Mouse (Mus musculus) G1E (cell line): ENCODE results near the gene Pbx4. TPM values are rescaled to one million over a fixed set of nuclear protein-coding genes. Genes with fewer than 3 reads are reported as not detected.

Source experiments
- ATAC-seq: 2 replicates; pipeline ENCODE4 v1.8.0; 2016; ENCODE audit warnings: mild to moderate bottlenecking; ENCODE audit not compliant: insufficient number of reproducible peaks, poor library complexity, low FRiP score, severe bottlenecking; ENCODE audit errors: extremely low read depth
- DNase-seq: peaks from one replicate; pipeline ENCODE4 v3.0.0; 2012; ENCODE audit warnings: low spot score
- H3K27me3 ChIP-seq: 2 replicates; pipeline ENCODE4 v1.6.1; 2012; ENCODE audit warnings: mild to moderate bottlenecking, low read length, inconsistent platforms; ENCODE audit not compliant: insufficient read depth
- H3K36me3 ChIP-seq: replicated peaks from 2 replicates; pipeline ENCODE3; 2012; ENCODE audit warnings: mild to moderate bottlenecking, inconsistent platforms
- H3K4me1 ChIP-seq: 2 replicates; pipeline ENCODE4 v1.6.1; 2012; ENCODE audit warnings: low read depth, low read length, inconsistent platforms, mixed read lengths; ENCODE audit not compliant: insufficient read depth
- H3K4me3 ChIP-seq: 2 replicates; pipeline ENCODE4 v1.5.1; 2012; ENCODE audit warnings: low read depth, mild to moderate bottlenecking, inconsistent platforms, low read length, moderate library complexity, mixed read lengths
- H3K9me3 ChIP-seq: replicated peaks from 2 replicates; pipeline ENCODE4 v1.6.1; 2012; ENCODE audit warnings: inconsistent platforms
- CTCF ChIP-seq: IDR thresholded peaks from 2 replicates; pipeline ENCODE4 v1.5.1; 2012; ENCODE audit warnings: low read depth, low read length, inconsistent platforms, mixed read lengths
- GATA1 ChIP-seq: IDR thresholded peaks from 2 replicates; pipeline ENCODE4 v1.6.1; 2012; ENCODE audit warnings: borderline replicate concordance, low read length, inconsistent platforms, mixed read lengths
- GATA2 ChIP-seq: IDR thresholded peaks from 2 replicates; pipeline ENCODE4 v1.6.1; 2012; ENCODE audit warnings: low read depth, low read length, inconsistent platforms, borderline replicate concordance
- POLR2AphosphoS5 ChIP-seq: IDR thresholded peaks from 2 replicates; pipeline ENCODE4 v1.6.1; 2012; ENCODE audit warnings: low read depth, low read length, inconsistent platforms; ENCODE audit not compliant: insufficient replicate concordance
- TAL1 ChIP-seq: conservative IDR thresholded peaks from 2 replicates; pipeline ENCODE4 v1.6.1; 2012; ENCODE audit warnings: low read depth, low read length, inconsistent platforms, mixed read lengths
- polyA plus RNA-seq: library from polyadenylated mRNA; stranded (reverse); fragments of >175 nt; gene quantifications from 2 replicates; pipeline ENCODE4 v1.2.3, GENCODE M21; 2012
- total RNA-seq, 2 experiments: library from RNA; stranded (forward) in 1 of 2; stranded (reverse) in 1 of 2; fragments of 200-1000 nt in 1 of 2; fragments of >200 nt in 1 of 2; fragmentation: Nextera tagmentation in 1 of 2; gene quantifications; 2 replicates each; pipeline ENCODE4 v1.2.3; 2014 to 2017

Gene Pbx4
- total and polyA plus RNA-seq, 3 experiments: 2.0 to 4.4 (median 2.0) TPM

GRCm38 (mm10) chr8:69821971-69822385 lies 10.3 kb upstream of the Pbx4 start:
- Histone ChIP-seq H3K27me3 (peaks cover 6% of the 10 kb centered on the region; the same call in 1 of the 2 replicates), H3K36me3 (peaks cover 71% of the 10 kb centered on the region), H3K4me3 (peak overlapping the region; percentile 75), H3K9me3 (no peaks in the 10 kb centered on the region), H3K4me1 (peaks cover 32% of the 10 kb centered on the region)
- TF ChIP-seq GATA2 (no peak), GATA1 (no peak), POLR2AphosphoS5 (no peak), TAL1 (no peak)
- DNase-seq (peak; percentile 58), ATAC-seq (peak; percentile 51)

DNA sequence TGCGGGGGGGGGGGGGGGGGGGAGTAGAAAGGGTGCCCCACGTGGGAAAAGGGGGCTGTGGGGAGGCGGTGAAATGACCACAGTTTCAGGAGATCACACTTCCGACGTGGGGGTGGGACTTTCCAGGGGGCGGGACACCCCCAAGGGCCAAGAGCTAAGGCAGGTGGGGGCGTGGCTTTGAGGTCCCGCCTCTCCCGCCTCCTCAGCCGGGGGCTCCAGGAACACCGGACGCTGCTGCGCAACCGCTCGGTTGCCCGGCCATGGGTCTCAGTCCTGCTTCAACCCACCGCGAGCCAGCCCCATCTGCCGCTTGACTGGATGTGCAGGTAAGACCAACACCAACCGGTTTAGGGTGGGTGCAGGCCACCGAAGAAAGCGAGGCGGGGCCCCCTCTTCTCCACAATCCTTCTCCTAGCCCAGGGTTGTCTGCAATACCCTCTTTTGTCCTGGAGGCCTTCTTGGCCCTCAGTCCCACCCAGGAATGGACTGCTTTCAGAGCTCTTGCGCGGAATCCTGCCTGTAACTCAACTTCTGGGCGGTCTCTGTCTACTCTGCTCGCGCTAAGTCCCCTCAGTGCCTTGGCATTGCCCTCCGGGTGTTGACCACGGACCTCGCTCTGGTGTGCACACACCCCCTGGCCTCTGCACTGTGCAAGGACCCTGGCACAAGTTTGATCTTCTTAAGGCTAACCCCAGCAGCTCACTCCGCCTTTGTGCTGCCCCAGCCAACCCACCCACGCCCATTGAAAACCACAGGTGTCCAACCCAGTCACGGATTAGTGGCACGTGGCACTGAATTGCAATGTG lies 9.7 kb upstream of the Pbx4 start, which contains the start of gene Lpar2:
Gene Lpar2 (plus strand): TSS at position 44 of the 806 bp plus-strand sequence.
- ATAC-seq (peak; percentile 17; the same call in 1 of the 2 replicates), DNase-seq (peak; percentile 86)
- peaks cover 31% of the 10 kb centered on the region for H3K4me1 ChIP-seq

GRCm38 (mm10) chr8:69826371-69826770 lies 5.9 kb upstream of the Pbx4 start:
- Histone ChIP-seq H3K9me3 (no peaks in the 10 kb centered on the region), H3K4me3 (no peak overlapping the region), H3K4me1 (peaks cover 31% of the 10 kb centered on the region)

More for the DNA sequence above, 9.7 kb upstream of the Pbx4 start, which contains the start of gene Lpar2:
- Histone ChIP-seq H3K9me3 (no peaks in the 10 kb centered on the region), H3K36me3 (peaks cover 70% of the 10 kb centered on the region), H3K4me3 (peak within 1 kb of the TSS; percentile 75), H3K27me3 (peaks cover 6% of the 10 kb centered on the region; the same call in 1 of the 2 replicates)
- TF ChIP-seq GATA2 (no peak), GATA1 (no peak), POLR2AphosphoS5 (no peak), CTCF (no peak), TAL1 (no peak)

DNA sequence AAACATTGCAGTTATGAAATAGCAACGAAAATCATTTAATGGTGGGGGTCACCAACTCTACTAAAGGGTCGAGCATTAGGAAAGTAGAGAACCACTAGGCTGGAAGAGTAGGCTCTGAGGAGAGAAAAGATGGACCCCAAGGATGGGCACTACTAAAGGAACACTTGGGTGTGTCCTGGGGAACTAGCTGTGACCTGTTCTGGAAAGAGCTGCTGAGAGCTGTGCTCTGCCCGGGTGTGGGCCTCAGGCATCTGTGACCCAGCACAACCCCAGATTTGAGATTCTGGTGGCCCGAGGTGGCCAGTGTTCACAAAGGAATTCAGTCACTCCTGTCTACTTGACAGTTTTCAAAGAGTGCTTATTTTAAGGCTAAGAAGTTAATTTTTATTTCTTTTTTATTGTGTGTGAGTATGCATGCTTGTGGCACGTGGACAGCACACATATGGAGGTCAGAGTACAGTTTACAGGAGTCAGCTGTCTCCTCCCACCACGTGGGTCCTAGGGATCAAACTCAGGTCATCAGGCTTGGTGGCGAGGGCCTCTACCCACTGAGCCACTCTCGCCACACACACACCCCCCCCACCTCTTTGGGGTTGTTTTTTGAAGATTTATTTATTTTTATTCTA lies 4.9 kb downstream of the Pbx4 start:
- H3K4me1 ChIP-seq: peaks cover 13% of the 10 kb centered on the region
- H3K36me3 ChIP-seq: no peaks in the 10 kb centered on the region
- no peaks in the 10 kb centered on the region for H3K9me3 ChIP-seq
- no peaks in the 10 kb centered on the region; the same call in none of the 2 replicates for H3K27me3 ChIP-seq
- H3K4me3 ChIP-seq: no peak overlapping the region
- DNase-seq (no peak), ATAC-seq (no peak)
- no peak for TF ChIP-seq GATA1
- TF ChIP-seq TAL1: no peak
- TF ChIP-seq POLR2AphosphoS5: no peak
- TF ChIP-seq CTCF: no peak
- TF ChIP-seq GATA2: no peak

More at GRCm38 (mm10) chr8:69826371-69826770, 5.9 kb upstream of the Pbx4 start:
- ATAC-seq (no peak), DNase-seq (no peak)
- Histone ChIP-seq H3K27me3 (peaks cover 6% of the 10 kb centered on the region; the same call in 1 of the 2 replicates), H3K36me3 (peaks cover 41% of the 10 kb centered on the region)
- no peak for TF ChIP-seq POLR2AphosphoS5
- TF ChIP-seq GATA2: no peak
- TF ChIP-seq CTCF: no peak
- no peak for TF ChIP-seq TAL1
- no peak for TF ChIP-seq GATA1

GRCm38 (mm10) chr8:69847167-69848065 lies 15.1 kb downstream of the Pbx4 start:
- H3K9me3 ChIP-seq: no peaks in the 10 kb centered on the region
- peaks cover 22% of the 10 kb centered on the region for H3K4me1 ChIP-seq
- TF ChIP-seq POLR2AphosphoS5: no peak
- no peak for TF ChIP-seq CTCF
- TF ChIP-seq TAL1: no peak
- no peak for TF ChIP-seq GATA1
- TF ChIP-seq GATA2: no peak
- H3K4me3 ChIP-seq: no peak overlapping the region
- DNase-seq (no peak), ATAC-seq (no peak)
- no peaks in the 10 kb centered on the region for H3K36me3 ChIP-seq
- H3K27me3 ChIP-seq: no peaks in the 10 kb centered on the region

DNA sequence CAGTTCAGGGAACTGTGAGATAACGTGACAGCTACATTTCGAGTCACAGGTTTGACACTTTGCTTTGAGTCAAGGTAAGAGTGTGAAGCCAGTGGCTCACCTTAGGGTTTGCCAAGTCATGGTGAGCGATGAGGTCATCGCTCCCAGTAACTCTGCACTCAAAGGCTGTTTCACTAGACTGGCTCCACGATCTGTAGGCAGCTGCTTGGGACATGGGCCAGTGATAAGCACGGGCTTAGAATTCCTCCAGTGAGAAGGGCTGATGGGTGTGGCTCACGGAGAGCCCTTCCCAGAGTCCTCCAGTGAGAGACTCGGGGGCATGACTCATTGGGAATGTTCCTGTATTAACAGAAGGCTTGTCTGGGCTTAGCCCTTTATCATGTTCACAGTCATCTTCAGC lies 16.7 kb downstream of the Pbx4 start:
- DNase-seq (no peak), ATAC-seq (no peak)
- TF ChIP-seq GATA2 (no peak), CTCF (no peak), TAL1 (no peak), GATA1 (no peak), POLR2AphosphoS5 (no peak)

More for the DNA sequence above, 16.7 kb downstream of the Pbx4 start:
- no peaks in the 10 kb centered on the region for H3K36me3 ChIP-seq
- H3K4me1 ChIP-seq: peaks cover 22% of the 10 kb centered on the region
- H3K4me3 ChIP-seq: no peak overlapping the region
- no peaks in the 10 kb centered on the region for H3K27me3 ChIP-seq
- no peaks in the 10 kb centered on the region for H3K9me3 ChIP-seq
